Mouse (Mus musculus) embryonic facial prominence, embryonic 11.5 days (tissue): ENCODE results near the gene 1700023F06Rik. TPM values are rescaled to one million over a fixed set of nuclear protein-coding genes. Genes with fewer than 3 reads are reported as not detected.

Experiments used
- ATAC-seq: fragments of 200-750 bp; cut with Nextera tagmentation; replicated peaks from 2 replicates; pipeline ENCODE4 v1.8.0; 2017; ENCODE audit warnings: low read depth; ENCODE audit not compliant: insufficient number of reproducible peaks, low FRiP score, low TSS enrichment
- DNase-seq: peaks from one replicate; pipeline ENCODE4 v3.0.0-alpha.2; 2015; ENCODE audit warnings: low spot score
- H3K27ac ChIP-seq: fragments of 300-500 bp; sonication (generic); replicated peaks from 2 replicates; pipeline ENCODE4 v1.5.1; 2014; ENCODE audit warnings: mild to moderate bottlenecking, low read depth, low read length, control low read depth
- H3K27me3 ChIP-seq: fragments of 300-500 bp; sonication (generic); 2 replicates; pipeline ENCODE4 v1.6.1; 2014; ENCODE audit warnings: mild to moderate bottlenecking, low read length, moderate library complexity, mixed read lengths; ENCODE audit not compliant: control insufficient read depth, insufficient read depth
- H3K36me3 ChIP-seq: fragments of 300-500 bp; sonication (generic); replicated peaks from 2 replicates; pipeline ENCODE4 v1.6.1; 2014; ENCODE audit warnings: low read depth, mild to moderate bottlenecking, low read length, moderate library complexity, mixed read lengths; ENCODE audit not compliant: control insufficient read depth, insufficient read depth
- H3K4me1 ChIP-seq: fragments of 300-500 bp; sonication (generic); 2 replicates; pipeline ENCODE4 v1.6.1; 2014; ENCODE audit warnings: low read length, mixed read lengths; ENCODE audit not compliant: control insufficient read depth, insufficient read depth
- H3K4me2 ChIP-seq: fragments of 300-500 bp; sonication (generic); 2 replicates; pipeline ENCODE4 v1.6.1; 2014; ENCODE audit warnings: low read depth, mild to moderate bottlenecking, control low read depth, low read length, moderate library complexity
- H3K4me3 ChIP-seq: fragments of 300-500 bp; sonication (generic); 2 replicates; pipeline ENCODE4 v1.5.1; 2014; ENCODE audit warnings: low read depth, low read length, control low read depth
- H3K9ac ChIP-seq: fragments of 300-500 bp; sonication (generic); replicated peaks from 2 replicates; pipeline ENCODE4 v1.6.1; 2014; ENCODE audit warnings: mild to moderate bottlenecking, control low read depth, low read length
- H3K9me3 ChIP-seq: fragments of 300-500 bp; sonication (generic); replicated peaks from 2 replicates; pipeline ENCODE4 v1.6.1; 2016; ENCODE audit warnings: mild to moderate bottlenecking, low read length, inconsistent platforms, mixed read lengths; ENCODE audit not compliant: control insufficient read depth
- whole genome bisulfite sequencing: fragments of 180-500 bp; shearing (Covaris S2); extraction: QIAGEN DNeasy Blood & Tissue Kit; methylation state at CpG from one replicate; pipeline ENCODE4 v1.1.7; 2014; 5-methylcytosine and 5-hydroxymethylcytosine counted together
- polyA plus RNA-seq: library from polyadenylated mRNA; unstranded; fragments of >200 nt; fragmentation: Nextera tagmentation; extraction: Ambion mirVana; gene quantifications from 2 replicates; pipeline ENCODE4 v1.2.1, GENCODE M21; 2014

Gene 1700023F06Rik
- polyA plus RNA-seq, result 0.25 TPM in 2 replicates

DNA sequence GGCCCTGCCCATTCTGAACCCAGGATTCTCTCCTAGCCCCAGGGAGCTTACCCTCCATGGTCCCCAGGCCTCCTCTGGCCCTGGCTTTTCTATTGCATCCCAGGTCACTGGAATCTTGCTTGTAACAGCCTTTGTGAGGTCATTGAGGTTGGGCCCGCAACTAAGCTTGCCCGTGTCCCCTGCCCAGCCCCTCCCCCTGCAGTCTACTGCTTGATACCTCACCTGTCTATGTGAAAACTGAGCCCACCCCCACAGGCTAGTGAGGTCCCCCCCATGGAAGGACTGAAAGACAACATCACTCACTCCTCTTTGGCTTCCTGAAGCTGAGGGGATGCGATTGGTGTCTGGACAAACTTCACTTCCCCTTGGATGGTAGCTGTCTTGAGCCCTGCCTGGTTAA is at the start of gene 1700023F06Rik:
Gene 1700023F06Rik (minus strand): TSS at position 101 of the 400 bp plus-strand sequence.
- WGBS, result 80% methylated on average over 3 of the region's 3 CpGs
- H3K27ac ChIP-seq, result no peak within 1 kb of the TSS
- ATAC-seq, result no peak

DNA sequence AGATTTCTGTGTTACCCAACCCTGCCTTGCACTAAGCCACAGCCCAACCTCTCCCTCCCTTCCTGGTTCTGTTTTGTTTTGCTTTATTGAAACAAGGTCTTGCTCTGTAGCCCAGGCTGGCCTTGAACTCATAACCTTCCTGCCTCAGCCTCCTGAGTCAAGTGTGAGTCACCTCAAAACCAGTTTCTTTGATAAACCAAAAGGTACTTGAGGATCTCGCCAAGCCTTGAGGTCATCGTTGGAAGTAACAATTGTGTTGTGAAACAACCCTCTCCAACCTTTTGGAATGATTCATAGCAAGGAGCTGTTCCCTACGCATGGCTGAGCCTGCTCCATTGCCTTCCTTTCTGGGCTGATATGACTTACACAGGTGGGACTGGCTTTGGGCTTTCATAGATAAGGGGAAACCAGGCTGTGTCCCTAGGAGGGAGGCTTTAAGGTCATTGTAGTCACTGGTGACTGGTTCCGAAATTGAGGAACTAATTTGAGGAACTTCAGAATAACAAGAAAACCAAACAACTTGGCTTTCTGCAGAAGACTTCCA is 49.7 kb upstream of the 1700023F06Rik start:
- no peak overlapping the region for H3K4me3 ChIP-seq
- H3K36me3 ChIP-seq, result no peaks in the 10 kb centered on the region
- no peak overlapping the region for H3K9ac ChIP-seq
- no peaks in the 10 kb centered on the region for H3K4me1 ChIP-seq
- WGBS, result 87% methylated on average over 4 of the region's 4 CpGs
- ATAC-seq (no peak), DNase-seq (no peak)
- no peak overlapping the region for H3K27ac ChIP-seq
- H3K9me3 ChIP-seq, result no peaks in the 10 kb centered on the region
- no peak overlapping the region for H3K4me2 ChIP-seq
- no peaks in the 10 kb centered on the region for H3K27me3 ChIP-seq

More for the DNA sequence above, at the start of gene 1700023F06Rik:
- H3K4me1 ChIP-seq, result no peaks in the 10 kb centered on the region
- no peaks in the 10 kb centered on the region for H3K36me3 ChIP-seq
- no peak within 1 kb of the TSS for H3K4me2 ChIP-seq
- DNase-seq, result no peak
- no peak within 1 kb of the TSS for H3K4me3 ChIP-seq
- H3K27me3 ChIP-seq, result no peaks in the 10 kb centered on the region
- H3K9ac ChIP-seq, result no peak within 1 kb of the TSS
- H3K9me3 ChIP-seq, result no peaks in the 10 kb centered on the region

DNA sequence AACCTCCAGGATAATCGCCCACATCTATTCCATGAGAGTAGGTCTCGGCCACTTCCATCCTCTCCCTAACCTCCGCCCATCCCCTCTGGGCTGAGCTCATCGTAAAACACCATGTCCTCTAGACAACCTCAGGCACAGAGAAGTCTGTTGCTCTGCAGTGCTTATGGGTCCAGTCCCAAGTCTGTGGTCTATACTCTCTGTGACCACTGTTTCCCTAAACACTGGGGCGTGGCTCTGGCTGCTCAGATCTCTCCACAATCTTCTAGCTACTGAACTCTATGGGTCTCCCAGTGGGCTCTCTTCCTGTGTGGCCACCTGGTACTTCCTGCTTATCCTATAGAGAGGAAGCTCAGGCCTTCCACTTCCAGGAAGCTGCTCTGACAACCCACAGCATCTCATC is 45.2 kb upstream of the 1700023F06Rik start:
- Histone ChIP-seq H3K4me3 (no peak overlapping the region), H3K27me3 (no peaks in the 10 kb centered on the region), H3K9me3 (no peaks in the 10 kb centered on the region), H3K9ac (no peak overlapping the region), H3K36me3 (no peaks in the 10 kb centered on the region), H3K27ac (no peak overlapping the region), H3K4me1 (no peaks in the 10 kb centered on the region), H3K4me2 (no peak overlapping the region)
- 82% methylated on average over 5 of the region's 5 CpGs for WGBS
- DNase-seq, result no peak
- ATAC-seq, result no peak

DNA sequence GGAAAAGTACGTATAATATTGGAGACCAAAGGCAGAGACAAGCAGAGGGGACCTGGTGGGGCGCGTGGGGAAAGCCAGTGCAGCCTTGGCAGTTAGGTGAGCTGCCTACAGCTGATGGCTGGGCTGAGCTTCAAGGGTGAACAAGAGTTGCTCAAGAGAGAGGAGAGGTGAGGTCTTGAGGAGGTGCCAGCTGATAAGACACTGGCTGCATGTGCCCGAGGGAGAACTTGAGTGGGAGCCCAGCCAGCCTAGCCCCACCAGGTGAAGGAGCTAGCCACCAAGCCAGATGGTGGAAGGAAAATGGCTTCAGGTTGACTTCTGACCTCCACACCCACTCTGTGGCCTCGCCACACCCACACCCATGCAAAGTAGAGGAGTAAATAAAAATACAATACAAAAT is 44.0 kb upstream of the 1700023F06Rik start:
- Histone ChIP-seq H3K27ac (no peak overlapping the region), H3K4me2 (no peak overlapping the region), H3K4me1 (no peaks in the 10 kb centered on the region; the same call in 1 of the 2 replicates), H3K36me3 (no peaks in the 10 kb centered on the region), H3K9ac (no peak overlapping the region), H3K4me3 (no peak overlapping the region), H3K27me3 (no peaks in the 10 kb centered on the region), H3K9me3 (no peaks in the 10 kb centered on the region)
- ATAC-seq, result no peak
- no peak for DNase-seq
- 93% methylated on average over 5 of the region's 5 CpGs for WGBS

DNA sequence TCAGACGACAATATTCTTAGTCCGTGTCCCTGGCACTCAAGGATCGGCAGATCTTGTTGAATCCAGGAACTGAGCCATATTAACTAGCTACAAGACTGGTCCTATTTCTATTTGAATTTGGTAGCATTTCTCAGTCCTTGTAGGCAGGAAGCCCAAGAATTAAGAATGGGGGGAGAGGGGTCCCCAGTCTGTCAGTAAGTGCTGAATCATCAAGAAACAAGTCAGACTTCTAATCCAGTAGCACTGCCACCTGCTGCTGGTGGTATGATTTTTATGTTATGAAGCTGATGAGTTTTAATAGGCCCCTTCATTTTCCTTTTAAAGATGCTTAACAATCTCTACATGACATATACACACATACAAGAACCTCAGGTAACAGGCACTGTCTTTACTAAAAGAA is 42.0 kb upstream of the 1700023F06Rik start:
- Histone ChIP-seq H3K36me3 (no peaks in the 10 kb centered on the region), H3K9me3 (no peaks in the 10 kb centered on the region), H3K9ac (no peak overlapping the region), H3K27me3 (no peaks in the 10 kb centered on the region), H3K4me3 (no peak overlapping the region), H3K4me2 (no peak overlapping the region), H3K4me1 (no peaks in the 10 kb centered on the region; the same call in 1 of the 2 replicates), H3K27ac (no peak overlapping the region)
- WGBS, result 90% methylated on average over 3 of the region's 3 CpGs
- ATAC-seq (no peak), DNase-seq (no peak)

DNA sequence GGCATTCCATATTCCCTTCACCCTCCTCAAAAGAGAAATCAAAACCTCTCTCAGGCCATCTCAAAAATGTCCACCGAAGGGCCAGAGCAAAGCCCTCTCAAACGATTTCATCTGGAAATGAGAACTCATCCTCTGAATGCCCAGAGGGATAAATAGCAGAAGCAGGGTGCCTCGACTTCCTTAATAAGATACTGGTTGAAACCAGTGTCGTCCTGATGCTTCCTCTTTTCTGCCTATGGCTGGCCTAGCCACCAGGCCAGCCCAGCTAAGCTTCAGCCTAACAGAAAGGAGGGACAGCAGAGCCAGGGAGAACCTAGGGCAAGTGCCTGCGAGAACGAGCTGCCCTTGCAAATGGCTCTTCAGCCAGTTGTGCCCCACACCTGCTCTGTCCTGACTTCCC is 41.2 kb upstream of the 1700023F06Rik start:
- no peak for DNase-seq
- no peak overlapping the region for H3K27ac ChIP-seq

DNA sequence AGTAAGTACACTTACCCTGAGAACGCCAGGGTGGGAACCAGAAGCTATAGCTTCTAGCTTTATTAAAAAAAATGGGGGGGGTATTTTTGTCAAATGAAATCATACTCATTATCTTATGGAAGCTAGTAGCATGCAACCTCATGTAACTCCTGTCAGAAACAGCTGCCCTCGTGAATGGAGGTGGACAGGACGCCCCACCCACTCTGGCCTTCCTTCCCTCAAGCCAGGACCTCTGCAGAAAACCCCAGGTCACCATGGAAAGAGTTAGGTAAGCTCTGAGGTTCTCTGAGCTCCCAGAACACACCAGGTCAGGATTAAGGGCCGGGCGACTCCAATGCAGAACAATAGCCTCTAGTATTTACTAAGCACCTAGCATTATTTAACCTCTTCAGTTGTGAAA is 40.5 kb upstream of the 1700023F06Rik start:
- DNase-seq, result no peak
- H3K27ac ChIP-seq, result no peak overlapping the region
- no peaks in the 10 kb centered on the region for H3K9me3 ChIP-seq
- no peak for ATAC-seq
- no peak overlapping the region for H3K4me2 ChIP-seq
- WGBS, result 53% methylated on average over 5 of the region's 5 CpGs
- no peak overlapping the region for H3K4me3 ChIP-seq
- no peaks in the 10 kb centered on the region for H3K36me3 ChIP-seq
- no peaks in the 10 kb centered on the region for H3K27me3 ChIP-seq
- no peak overlapping the region for H3K9ac ChIP-seq
- no peaks in the 10 kb centered on the region; the same call in 1 of the 2 replicates for H3K4me1 ChIP-seq

More for the DNA sequence above, 41.2 kb upstream of the 1700023F06Rik start:
- ATAC-seq, result no peak
- no peak overlapping the region for H3K9ac ChIP-seq
- no peaks in the 10 kb centered on the region; the same call in 1 of the 2 replicates for H3K4me1 ChIP-seq
- no peaks in the 10 kb centered on the region for H3K9me3 ChIP-seq
- no peak overlapping the region for H3K4me2 ChIP-seq
- no peak overlapping the region for H3K4me3 ChIP-seq
- WGBS, result 60% methylated on average over 6 of the region's 6 CpGs
- no peaks in the 10 kb centered on the region for H3K36me3 ChIP-seq
- H3K27me3 ChIP-seq, result no peaks in the 10 kb centered on the region

DNA sequence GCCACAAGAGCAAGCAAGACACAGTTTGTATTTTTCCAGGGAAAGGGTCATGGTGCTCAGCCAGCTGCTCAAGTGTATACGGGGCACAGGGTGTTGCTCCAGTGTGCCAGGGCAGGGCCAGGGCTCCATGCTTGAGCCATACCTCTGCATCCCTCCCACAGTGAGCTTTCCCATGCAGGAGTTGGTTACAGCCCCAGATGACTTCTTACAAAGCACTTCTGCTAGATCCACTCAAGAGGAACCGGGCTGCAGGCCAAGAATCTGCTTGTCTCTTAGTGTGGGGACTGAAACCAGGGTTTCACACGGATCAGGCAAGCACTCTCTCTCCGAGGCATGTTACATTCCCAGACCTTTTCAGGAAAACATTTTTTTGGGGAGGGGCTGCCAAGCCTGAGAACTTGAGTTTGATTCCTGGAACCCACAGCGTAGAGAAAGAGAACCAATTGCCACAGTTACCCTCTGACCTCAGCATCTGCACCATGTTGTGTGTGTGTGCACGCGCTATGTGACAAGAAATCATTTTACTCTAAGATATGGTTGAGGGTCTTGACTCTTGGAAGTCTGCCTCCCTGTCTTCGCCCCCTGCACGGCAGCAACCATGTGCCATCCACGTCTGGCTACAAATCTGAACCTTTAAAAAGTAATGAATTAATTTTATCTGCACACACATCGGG is 39.3 kb upstream of the 1700023F06Rik start:
- DNase-seq, result no peak

More for the DNA sequence above, 39.3 kb upstream of the 1700023F06Rik start:
- H3K4me2 ChIP-seq, result no peak overlapping the region
- ATAC-seq, result no peak
- H3K9ac ChIP-seq, result no peak overlapping the region
- no peak overlapping the region for H3K27ac ChIP-seq
- 77% methylated on average over 11 of the region's 11 CpGs for whole genome bisulfite sequencing
- no peaks in the 10 kb centered on the region for H3K9me3 ChIP-seq
- H3K27me3 ChIP-seq, result no peaks in the 10 kb centered on the region
- H3K4me3 ChIP-seq, result no peak overlapping the region
- H3K4me1 ChIP-seq, result no peaks in the 10 kb centered on the region; the same call in 1 of the 2 replicates
- no peaks in the 10 kb centered on the region for H3K36me3 ChIP-seq
